Mouse (Mus musculus): ENCODE results near the gene Hist3h2a.

The Hist3h2a gene

DNA sequence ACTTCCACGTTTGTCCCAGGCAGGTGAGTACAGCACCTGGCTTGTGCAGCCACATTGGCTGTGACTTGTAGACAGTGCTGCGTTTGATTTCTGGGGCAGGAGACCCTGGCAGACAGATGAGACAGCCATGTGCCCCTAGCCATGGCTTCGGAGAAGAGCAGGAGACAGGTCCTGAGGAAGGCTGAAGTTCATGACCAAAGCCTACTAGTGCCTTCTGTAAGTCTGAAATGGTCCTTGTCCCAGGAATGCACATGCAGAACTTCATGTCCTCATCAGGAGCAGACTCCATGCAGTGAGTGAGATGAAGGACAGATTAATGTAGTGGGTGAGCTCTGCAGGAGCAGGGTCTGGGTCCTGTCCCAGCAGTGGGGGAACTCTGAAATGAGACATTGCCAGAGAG, 37.4 kb downstream of the Hist3h2a start:
- no peak for DNase-seq (ENCODE audit: low spot score in 2 of 2)

DNA sequence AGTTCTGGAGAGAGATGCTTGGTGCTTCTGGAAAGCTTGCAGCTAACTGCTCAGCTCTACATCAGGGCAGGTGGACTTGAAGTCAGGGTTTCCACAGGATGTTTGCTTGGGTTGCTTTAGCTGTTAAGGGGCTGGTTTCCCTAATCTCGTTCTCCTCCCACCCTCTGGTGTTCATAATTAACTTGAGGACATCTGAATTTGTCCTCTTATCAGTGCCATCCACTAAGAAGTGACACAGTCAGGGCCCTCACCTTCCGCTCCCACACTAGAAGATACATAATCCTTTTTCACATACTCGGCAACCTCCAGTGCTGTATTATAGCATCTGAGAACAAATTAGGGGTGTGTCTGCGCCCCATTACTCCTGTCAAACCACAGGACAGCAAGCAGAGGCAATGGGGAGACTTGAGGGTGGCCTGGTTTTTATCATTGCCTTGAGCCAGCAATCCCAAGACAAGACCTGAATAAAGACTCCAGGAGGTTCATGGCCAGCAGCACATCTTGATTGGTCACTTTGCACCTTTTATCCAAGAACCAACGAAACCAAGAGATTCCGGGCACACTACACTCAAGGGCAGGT, 38.7 kb downstream of the Hist3h2a start:
- no peak for DNase-seq (ENCODE audit: low spot score in 2 of 2)

DNA sequence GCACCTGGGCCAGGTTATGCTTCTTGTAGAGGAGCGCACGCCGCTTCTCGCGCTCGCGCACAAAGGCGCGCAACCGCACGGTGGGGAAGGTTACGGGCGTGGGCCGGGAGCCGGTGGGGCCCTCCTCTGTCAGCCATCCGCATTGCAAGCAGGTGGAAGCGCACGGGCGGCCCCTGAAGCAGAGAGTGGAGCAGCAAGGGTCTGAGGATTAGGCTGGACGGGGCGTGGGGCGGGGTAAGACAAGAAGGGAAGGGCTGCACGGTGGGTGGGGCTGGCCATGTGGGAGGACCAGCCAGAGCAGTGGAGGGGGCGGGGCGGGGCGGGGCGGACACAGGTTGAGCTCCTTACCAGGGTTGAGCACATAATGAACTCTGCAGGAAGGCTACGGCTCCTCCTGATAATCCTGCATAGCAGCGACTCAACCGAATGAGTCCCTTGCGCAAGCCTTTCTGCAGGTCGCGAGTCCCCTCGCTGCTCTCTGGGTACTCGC, 39.9 kb downstream of the Hist3h2a start:
- DNase-seq (ENCODE audit: low spot score in 2 of 2): peak; percentile 59 to 65

DNA sequence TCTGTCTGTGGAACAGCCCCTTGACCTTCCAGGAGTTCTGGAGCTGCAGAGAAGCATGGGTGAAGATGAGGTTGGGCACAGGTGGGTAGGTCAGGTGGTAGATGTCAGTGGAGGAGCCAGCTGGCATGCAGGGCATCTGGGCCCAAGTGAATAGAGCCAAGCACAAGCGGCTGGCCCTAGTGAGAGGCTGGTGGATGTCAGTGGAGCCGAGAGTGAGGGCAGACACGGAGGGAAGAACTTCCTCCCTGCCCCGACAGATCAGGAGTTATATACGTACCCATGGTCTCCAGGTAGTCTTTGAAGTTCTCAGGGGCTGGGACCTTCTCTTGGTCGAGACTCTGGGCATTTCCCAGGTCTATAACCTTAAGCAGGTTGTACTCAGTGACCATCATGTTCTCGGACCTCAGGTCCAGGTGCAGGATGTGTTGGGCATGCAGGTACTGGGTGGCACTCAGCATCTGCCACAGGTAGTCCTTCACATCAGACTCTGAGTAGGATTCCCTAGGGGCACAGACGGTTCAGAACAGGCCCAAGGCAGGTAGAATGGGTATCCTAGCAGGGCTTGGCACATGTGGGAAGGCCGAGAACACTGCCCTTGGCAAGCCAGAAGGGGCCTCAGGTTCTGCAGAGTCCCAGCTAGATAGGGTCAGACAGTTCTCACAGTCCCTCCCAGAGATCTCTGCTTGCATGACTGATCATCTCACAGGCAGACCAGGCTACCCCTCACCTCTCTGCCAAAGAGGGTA, 40.7 kb downstream of the Hist3h2a start:
- no peak for DNase-seq (ENCODE audit: low spot score in 2 of 2)

DNA sequence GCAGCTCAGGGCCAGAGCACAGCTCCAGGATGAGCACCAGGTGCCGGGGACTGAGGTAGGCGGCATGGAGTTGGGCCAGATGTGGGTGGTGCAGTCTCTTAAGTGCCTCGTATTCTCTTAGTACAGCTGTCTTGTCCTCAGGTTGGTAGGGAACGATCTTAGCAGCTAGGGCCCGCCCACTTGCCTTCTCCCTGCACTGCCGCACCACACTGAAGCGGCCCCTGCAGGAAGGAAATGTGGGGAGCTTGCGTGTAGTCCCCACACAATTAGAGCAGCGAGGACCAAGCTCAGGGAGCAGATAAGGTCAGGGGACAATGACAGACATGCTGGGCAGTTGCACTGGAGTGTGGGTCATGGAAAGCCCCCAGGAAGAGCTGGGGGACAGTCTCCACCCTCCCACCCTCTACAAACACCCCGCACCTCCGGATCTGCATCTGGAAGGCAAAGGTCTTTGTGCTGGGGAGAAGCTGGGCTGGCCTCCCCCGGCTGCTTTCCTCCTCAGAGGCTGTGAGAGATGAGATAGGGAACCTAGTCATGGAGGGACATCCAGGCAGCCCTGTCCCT, 41.4 kb downstream of the Hist3h2a start:
- no peak for DNase-seq (ENCODE audit: low spot score in 2 of 2)

DNA sequence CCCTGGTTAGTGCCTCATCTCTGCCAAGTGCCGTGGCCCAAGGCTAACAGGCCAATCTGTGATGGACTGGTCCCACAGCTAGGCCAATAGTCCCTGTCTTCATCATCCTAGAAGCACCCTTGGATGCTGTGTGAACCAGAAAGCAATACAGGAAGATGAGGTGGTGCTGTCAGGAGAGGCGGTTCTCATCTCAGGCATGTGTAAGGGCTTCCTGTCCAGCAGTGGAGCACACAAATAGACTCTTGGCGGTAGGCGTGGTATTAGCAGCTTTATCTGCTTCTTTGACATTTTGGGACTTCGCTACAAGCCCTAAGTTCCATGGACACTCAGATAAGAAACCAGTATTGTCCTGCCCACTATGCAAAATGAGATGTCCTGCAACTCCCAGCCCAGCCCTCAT, 43.1 kb downstream of the Hist3h2a start:
- no peak for DNase-seq (ENCODE audit: low spot score in 2 of 2)

DNA sequence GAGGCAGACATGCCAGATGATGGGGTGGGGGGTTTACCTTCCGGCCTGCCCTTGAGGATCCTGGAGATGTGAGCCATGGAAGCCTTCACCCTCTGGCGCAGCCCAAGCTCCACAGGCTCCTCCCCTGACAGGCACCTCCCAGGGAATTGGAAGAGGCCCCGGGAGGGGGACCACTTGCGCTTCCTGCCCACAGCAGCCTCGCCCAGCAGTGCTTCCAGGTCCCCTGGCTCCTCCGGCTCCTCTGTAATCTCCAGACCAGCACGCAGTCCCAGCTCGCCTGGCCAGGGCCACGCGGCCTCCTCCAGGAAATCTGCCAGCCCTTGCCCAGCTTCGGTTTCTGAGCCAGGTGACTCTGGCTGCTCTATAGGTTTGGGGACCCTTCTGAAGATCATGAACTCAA, 44.7 kb downstream of the Hist3h2a start:
- no peak for DNase-seq (ENCODE audit: low spot score in 2 of 2)

DNA sequence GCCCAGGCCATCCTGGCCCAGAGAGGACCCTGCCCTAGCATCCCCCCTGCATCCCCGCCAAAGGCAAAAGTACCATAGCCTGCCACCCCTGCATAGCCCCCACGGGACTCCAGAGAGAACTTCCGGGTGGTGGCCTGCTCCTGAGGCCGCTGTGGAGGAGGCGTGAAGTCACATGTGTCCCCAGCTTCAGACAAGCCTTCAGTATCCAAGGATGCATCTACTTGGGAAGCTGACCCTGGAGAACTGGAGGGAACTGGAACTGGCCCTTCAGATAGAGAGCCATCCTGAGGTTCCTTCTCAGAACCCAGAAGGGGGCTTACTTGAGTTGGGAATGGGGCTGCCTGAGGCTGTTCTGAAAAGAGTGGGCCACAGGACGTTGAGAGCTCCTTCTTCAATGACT, 45.3 kb downstream of the Hist3h2a start:
- DNase-seq (ENCODE audit: low spot score in 2 of 2): no peak

DNA sequence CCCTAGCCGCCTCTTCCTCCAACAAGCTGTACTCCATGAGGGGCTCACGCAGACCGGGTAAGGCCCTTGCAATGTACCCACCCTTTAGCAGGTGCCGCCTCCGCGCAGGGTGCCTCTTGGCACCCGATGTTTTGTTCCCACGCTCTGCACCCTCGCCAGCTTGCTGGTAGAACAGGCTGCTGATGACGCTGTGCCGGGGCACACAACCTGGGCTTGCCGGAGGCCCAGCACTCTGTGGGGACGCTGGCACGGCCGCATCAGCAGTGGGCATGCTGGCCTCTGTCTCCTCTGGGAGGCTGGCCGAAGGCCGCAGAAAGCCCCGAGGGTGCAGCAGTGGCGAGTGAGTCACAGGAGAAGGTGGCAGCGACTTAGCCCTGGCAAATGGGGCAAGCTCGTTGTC, 46.1 kb downstream of the Hist3h2a start:
- no peak for DNase-seq (ENCODE audit: low spot score in 2 of 2)

DNA sequence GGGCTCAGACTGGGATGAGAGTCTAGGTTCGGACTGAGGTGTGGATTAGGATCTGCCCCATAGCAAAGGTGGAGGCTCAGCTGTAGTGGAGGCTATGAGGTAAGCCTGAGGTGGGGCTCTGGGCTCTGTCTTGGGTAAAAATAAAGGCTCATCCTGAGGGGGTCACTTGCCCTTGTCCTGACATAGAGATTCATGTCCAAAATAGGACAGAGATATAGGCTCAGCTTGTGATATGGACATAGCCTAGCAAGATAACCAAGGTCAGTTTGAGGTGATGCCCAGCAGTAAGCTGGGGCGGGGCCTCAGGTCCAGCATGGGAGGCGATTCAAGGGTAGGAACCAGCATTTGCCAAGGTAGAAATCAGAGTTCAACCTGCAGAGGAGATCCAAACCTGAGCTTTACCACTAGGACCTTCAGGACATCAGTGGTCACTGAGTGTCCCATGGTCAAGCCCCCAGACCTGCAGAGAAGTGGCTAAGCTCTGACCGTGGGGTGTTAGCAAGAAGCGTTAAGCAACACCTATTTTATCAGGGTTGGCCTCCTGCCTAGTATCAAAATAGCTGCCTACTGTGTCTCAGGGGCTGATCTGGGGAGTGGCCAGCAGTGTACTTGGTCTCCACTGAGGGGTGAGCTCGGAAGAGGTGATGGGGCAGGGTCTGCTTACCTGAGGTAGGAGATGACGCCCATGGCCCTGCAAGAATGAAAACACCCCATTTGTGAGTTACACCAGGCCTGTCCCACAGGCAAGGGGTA, 48.0 kb downstream of the Hist3h2a start:
- DNase-seq (ENCODE audit: low spot score in 2 of 2): no peak
